Mouse (Mus musculus): ENCODE measurements around the gene Ap3b1. TPM values are rescaled to one million over a fixed set of nuclear protein-coding genes. Genes with fewer than 3 reads are reported as not detected.

Ap3b1 gene
- 40.1 TPM for polyA plus RNA-seq (2014; fragmentation: Illumina TruSeq; extraction: RNeasy Lipid Tissue Mini Kit (QIAGEN cat#74804); ENCODE audit: low read depth, low replicate concordance)

DNA sequence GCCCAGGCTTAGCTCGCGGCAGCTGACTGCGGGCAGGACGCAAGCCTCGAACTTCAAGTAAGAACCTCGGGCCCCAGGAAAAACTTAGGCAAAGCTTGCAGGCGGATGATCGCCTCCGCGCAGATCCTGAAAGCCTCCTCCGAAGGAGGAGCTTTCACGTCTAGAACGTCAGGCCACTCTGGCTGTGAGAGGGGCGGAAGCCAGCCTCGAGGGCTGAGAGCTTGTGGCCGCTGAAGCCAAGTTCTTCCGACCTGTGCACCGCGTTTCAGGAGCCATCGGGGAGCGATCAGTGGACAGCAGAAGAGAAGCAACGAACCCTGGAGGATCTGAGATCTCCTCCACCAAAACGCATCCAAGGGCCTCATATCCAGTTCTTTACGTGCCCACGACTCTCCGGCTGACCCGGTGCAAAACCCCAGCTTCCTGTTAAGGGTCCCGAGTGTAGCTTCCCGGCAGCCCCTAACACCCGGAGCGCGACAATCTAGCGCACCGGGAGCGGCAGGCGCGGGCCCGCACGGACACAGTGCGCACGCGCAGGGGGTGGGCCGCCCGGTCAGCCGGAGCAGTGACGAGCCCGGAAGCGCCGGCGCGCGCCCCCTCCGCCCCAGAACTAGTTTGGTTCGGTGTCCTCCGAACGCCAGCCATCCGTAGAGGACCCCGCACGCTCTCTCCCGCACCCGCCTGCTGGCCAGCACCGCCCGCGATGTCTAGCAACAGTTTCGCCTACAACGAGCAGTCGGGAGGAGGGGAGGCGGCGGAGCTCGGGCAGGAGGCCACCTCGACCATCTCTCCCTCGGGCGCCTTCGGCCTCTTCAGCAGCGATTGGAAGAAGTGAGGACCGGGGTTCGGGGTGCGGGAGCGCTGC, at the start of gene Ap3b1:
Ap3b1 (plus strand) TSS at position 560 of the 865 bp plus-strand sequence.

Other genes starting within 250 kb of the Ap3b1 start
- gene Scamp1, start 73.1 kb upstream of the Ap3b1 start, polyA plus RNA-seq (2014; fragmentation: Illumina TruSeq; extraction: RNeasy Lipid Tissue Mini Kit (QIAGEN cat#74804); ENCODE audit: low read depth, low replicate concordance), result 162 TPM